Mouse (Mus musculus): Measurements from ENCODE around the gene Togaram2. TPM values are rescaled to one million over a fixed set of nuclear protein-coding genes. Genes with fewer than 3 reads are reported as not detected.
"Not testable (repeated sequence)": the region's sequence is repeated elsewhere in the genome, so short reads cannot be mapped to it uniquely, and the experiment has no call there.

The Togaram2 gene
- 1 to 10 TPM; 1.6 to 2.4 TPM for total RNA-seq (2021)
- long read RNA-seq, partial matches to known transcripts, result 1 of 3 reads
- long read RNA-seq, other reads (novel, unspliced or antisense), result 2 of 3 reads

GRCm38 (mm10) chr17:71673092-71673491, at the start of gene Togaram2:
Gene Togaram2 (plus strand): TSS chr17:71673261.
- no peak for DNase-seq (ENCODE audit: low spot score in 2 of 2)

DNA sequence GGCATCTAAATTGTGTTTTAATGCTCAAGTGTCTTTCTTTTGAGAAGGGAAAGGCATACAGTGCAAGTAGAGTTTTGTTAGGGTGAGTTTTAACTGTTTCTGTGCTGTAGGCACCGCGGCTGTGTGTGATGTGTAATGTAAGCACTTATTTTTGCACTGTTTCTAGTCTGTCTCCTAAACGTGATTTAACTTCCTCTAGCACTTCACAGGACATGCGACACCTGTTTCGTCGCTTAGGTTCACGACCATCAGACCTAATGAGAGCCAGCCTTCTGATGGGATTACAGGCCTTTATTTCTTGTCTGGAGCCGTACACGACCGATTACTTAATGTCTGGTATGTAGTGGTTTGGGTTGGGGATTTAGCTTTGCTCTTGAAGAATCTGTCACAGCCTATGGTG, 41.3 kb upstream of the Togaram2 start:
- no peak for DNase-seq (ENCODE audit: low spot score in 2 of 2)

GRCm38 (mm10) chr17:71633350-71633749, 39.7 kb upstream of the Togaram2 start:
- DNase-seq (ENCODE audit: low spot score in 2 of 2), result no peak

DNA sequence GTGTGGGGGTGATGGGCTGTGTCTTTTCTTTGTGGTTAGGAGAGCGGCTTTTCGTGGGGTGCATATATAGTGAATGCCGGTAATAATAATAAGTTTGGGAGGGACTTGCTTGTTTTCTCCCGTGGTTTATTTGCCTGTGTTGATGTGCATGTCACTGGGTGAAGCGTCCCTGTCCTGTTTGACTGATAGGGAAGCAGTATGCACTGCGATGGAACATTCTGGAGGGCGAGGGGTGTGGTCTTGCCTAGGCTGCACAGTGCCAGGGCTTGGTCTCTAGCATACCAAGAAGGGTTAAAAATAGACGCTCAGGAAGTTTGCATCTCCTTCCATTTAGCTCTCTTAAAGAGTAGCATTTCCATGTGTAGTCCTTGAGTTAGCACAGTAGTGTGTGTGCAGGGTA, 36.3 kb upstream of the Togaram2 start:
- DNase-seq (ENCODE audit: low spot score in 2 of 2), result no peak

GRCm38 (mm10) chr17:71637750-71638265, 35.3 kb upstream of the Togaram2 start:
- DNase-seq (ENCODE audit: low spot score in 2 of 2), result no peak

- DNase-seq (ENCODE audit: low spot score in 2 of 2), result not testable (repeated sequence)
These were observed 34.0 kb upstream of the Togaram2 start for GRCm38 (mm10) chr17:71639056-71639455.

DNA sequence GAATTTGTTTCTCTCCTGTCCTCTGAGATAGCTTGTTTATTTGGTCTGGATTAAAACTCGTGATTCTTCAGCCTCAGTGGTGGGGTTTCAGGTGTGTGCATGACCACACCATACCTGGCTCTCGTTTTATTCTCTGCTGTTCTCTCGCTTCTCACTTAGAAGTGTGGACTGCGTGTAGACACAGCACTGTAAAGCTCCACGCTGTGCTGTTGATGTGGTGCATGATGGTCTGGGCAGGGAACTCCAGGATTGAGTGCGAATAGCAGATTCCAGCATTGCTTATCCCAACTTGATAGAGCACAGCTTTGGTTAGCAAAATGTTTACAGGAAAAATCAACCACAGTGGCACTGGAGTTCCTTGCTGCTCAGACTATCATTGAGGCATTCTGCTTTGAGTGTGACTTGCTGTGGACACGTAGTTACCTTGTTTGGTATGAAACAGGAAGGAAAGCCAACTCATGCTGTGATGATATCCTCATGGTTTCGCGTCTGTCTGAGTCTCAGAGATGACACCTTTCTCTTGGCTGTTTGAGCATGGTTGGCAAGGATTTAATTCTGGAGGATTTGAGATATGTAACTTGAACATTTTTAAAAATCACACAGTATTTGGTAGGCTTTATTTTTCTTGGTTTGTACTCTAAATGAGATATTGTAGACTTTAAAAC, 32.5 kb upstream of the Togaram2 start:
- no peak for DNase-seq (ENCODE audit: low spot score in 2 of 2)

DNA sequence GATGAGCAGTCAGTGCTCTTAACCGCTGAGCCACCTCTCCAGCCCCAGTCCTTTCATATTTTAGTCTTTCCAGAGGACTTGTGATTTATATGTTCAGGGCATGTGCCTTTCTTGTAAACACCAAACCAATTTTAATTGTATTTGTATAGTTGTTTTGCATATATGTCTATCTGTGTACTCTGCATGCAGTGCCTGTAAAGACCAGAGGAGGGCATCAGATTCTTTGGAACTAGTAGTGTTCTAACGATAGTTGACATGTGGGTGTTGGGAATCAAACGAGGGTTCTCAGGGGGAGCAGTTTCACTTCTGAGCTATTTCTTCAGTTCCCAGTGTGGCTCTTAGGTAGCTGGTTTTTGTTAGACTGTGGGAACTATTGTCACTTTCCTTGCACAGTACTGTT, 30.9 kb upstream of the Togaram2 start:
- no peak for DNase-seq (ENCODE audit: low spot score in 2 of 2)

GRCm38 (mm10) chr17:71650011-71650410, 23.1 kb upstream of the Togaram2 start:
- no peak for DNase-seq (ENCODE audit: low spot score in 2 of 2)

DNA sequence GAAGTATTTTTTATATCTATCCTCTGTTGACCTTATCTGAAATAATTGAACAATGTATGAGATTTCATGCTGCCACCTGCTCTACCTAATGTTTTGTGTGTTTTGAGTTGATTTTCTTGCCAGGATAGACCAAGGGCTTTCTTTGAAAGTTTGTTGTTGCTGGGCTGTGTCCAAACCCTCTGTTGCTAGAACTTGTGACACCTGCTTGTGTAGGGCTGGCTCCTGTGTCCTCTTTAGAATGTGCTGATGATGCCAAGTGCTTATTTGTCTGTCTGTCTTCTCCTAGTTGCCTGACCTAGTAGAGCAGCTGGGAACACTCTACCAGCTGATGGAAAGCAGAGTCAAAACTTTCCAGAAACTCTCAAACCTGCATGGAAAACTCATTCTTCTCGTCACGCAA, 20.6 kb upstream of the Togaram2 start:
- DNase-seq (ENCODE audit: low spot score in 2 of 2), result no peak

DNA sequence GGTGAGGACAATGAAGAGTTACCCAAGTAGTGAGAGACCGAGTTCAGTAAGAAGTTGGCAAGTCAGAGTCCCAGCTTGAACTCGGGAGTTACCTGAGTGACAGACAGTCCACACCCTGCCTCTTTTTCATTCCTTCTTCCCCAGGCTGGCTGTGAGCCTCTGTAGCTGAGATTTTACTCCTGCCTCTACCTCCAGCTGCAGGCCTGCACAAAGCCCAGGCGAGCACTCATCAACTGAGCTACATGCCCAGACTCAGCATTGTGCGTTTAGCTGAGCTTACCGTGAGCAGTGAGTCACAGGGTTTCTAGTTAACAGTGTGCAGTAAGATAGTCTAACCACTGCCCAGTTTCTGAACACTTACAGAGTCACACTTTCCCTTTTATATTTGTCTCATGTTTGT, 20.1 kb upstream of the Togaram2 start:
- no peak for DNase-seq (ENCODE audit: low spot score in 2 of 2)

- DNase-seq (ENCODE audit: low spot score in 2 of 2), result no peak
These were observed 15.5 kb upstream of the Togaram2 start for GRCm38 (mm10) chr17:71657521-71657920.

DNA sequence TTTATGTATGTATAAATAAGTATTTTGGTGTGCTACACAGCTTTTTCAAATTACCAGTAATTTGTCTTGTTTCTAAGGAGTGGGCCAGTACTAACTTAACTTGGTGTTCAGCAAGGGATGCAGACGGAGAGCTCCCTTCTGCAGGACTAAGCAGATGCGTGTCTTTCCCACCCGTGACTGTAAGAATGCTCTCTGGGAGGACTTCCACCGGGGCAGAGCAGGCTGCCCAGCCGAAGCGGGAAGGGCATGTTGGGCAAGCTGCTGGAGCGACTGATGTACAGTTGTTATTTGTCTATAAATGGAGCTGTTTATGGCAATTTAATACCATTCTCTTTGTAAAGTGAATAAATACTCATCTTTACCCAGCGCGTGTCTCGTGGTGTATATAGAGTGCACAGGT, 14.4 kb upstream of the Togaram2 start:
- DNase-seq (ENCODE audit: low spot score in 2 of 2), result no peak

DNA sequence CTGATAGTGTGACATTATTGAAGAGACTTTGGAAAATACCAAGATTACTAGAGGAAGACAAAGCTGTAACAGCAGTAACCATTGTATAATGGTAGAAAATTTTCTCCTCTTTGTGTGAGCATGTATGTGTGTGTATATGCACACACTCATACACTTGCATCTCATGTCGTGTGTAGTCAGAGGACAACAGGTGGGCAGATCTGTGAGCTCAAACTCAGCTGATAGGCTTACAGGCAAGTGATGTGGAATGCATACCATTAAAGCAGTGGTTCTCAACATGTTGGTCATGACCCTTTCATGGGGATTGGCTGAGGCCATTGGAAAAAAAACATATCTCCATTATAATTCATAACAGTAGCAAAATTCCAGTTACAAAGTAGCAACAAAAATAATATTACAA, 12.7 kb upstream of the Togaram2 start:
- no peak for DNase-seq (ENCODE audit: low spot score in 2 of 2)

GRCm38 (mm10) chr17:71662751-71663250, 10.3 kb upstream of the Togaram2 start:
- DNase-seq (ENCODE audit: low spot score in 2 of 2), result peak; percentile 79 to 84

- no peak for DNase-seq (ENCODE audit: low spot score in 2 of 2)
These were observed 9.6 kb upstream of the Togaram2 start for GRCm38 (mm10) chr17:71663491-71663890.

DNA sequence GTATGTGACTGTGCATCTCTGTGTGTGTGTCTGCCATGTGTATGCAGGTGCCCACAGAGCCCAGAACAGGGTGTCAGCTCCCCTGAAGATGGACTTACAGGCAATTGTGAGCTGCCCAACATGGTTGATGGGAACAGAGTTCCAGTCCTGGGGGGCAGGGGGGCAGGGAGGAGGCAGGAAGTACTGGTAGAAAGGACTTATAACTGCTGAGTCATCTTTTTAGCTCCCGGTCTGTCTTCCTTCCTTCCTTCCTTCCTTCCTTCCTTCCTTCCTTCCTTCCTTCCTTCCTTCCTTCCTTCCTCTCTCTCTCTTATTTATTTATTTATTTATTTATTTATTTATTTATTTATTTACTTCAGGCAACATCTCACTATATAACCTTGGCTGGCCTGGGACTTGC, 8.9 kb upstream of the Togaram2 start:
- no peak for DNase-seq (ENCODE audit: low spot score in 2 of 2)

DNA sequence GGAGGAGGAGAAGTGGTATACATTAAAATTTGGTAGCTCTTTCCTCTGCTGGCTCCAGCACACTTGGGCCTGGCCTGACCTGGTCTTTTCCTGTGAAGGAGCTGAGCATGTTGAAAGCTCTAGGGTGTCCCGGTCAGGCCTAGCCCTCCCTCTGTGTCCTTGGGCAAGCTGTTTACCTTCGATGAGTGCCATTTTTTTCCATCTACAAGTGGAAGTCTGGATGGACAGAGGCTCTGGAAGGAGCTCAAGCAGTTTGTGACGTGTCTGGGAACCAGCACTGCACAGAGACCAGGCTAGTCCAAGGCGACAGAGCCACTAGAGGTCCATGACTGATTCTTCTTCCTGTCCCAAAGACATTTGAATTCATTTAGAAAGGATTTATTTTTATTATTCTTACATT, 7.9 kb upstream of the Togaram2 start:
- no peak for DNase-seq (ENCODE audit: low spot score in 2 of 2)

DNA sequence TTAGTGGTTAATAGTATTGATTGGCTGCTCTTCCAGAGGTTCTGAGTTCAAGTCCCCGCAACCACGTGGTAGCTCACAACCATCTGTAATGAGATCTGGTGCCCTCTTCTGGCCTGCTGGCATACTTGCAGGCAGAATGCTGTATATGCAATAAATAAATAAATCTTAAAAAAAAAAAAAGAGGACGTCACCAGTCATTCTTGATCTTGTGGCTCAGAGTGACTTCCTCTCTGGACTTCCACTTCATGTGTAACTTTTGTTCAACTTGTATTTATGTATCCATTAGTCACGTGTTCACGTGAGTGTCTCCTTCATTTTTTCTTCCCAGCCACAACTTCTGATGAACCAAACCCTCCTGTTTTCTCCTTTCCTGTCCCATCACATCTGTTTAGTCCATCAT, 3.5 kb upstream of the Togaram2 start:
- DNase-seq (ENCODE audit: low spot score in 2 of 2), result no peak

DNA sequence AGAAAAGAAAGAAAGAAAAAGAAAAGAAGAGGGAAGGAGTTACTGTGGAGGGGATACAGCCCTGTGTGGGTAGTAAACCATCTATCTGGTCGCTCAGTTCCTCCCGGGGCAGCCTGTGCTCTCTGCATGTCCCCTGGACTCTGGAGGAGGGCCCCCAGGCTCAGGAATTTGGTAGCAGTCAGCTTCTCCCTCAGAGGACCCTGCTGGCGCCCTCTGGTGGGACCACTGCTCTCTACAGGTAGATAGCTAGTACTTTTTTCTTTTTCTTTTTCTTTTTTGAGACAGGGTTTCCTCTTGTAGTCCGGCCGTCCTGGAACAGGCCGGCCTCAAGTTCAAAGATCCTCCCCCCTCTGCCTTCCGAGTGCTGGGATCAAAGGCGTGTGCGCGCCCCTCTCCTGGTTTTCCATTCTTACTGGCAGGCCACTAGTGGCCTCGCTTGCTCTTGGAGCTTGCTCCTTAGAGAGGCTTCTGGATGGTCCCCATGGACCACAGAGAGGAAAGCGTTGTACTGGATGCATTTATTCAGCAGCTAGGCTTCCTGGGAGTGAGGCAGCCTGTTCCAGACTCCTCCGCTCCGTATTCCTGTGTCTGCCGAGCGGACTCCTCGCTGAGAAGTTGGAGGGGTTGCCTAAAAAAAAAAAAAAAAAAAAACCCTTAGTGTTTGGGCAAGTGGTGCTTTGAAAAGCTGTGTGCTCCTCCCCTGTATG, 1.1 kb upstream of the Togaram2 start:
- DNase-seq (ENCODE audit: low spot score in 2 of 2), result peak; percentile 54 to 68

GRCm38 (mm10) chr17:71673936-71674335, 875 bp downstream of the Togaram2 start:
- DNase-seq (ENCODE audit: low spot score in 2 of 2), result no peak

- DNase-seq (ENCODE audit: low spot score in 2 of 2), result no peak
These were observed 1.8 kb downstream of the Togaram2 start for GRCm38 (mm10) chr17:71674886-71675285.

All from layer of hippocampus, postnatal 10 days (tissue).